Mouse (Mus musculus): ENCODE measurements around the gene Fanci.

Fanci gene

DNA sequence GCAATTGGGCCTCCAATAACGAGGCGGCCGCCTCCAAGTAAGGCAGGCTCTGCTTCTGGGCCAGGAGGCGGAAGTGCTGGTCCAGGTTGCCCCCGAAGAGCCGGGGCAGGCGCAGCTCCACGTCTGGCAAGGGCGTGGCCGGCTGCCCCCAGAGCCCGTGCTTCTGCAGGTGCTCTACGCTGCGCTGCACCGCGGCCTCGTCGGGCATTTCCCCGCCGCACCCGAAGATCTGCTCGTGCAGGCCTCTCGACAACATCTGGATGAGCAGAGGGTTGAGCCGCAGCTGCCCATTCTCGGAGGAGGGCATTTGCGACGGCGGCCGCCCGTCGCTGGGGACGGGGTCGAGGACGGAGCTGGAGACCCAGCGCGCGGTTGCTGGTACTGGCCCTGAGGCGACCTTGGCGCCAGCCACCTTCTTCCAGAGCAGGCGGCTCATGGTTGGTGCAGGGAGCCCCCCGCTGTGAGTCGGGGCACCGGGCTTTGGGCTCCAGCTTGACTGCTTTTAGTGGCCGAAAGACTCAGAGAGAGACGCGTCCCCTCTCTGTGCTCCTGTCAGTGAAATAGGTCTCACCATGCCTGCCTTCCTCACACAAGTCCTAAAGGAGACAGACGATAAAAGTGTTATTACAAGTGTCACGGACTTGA, 73.2 kb downstream of the Fanci start:
- peak; percentile 22 to 40 for DNase-seq (ENCODE audit: low spot score in 2 of 2)

DNA sequence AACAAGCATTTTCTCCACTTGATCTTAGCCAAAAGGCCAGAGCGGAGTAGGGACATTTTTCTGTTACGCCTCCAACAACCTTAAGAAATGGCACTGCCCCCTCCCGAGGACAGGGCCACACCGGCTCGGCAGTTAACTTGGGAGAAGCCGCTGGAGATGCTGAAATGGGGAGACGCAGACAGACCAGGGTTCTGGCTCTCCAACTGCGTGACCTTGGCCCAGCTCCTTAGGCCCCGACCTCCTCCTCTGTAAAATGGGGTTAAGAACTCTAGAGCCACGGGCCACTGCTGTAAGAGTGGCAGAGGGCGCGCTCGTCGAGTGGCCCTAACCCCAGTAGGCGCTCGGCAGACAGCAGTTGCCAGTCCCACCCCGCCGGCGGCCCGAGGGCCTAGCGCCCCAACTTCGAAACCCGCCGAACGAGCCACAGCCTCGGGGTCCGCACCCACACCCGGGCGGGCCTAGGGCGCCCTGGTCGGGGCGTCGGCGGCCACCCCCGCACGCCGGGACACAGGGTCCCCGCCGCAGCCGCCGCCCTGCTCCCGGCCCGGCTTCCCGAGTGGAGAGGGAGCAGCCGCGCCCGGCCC, 73.8 kb downstream of the Fanci start:
- DNase-seq (ENCODE audit: low spot score in 2 of 2) = peak; percentile 62 to 64

DNA sequence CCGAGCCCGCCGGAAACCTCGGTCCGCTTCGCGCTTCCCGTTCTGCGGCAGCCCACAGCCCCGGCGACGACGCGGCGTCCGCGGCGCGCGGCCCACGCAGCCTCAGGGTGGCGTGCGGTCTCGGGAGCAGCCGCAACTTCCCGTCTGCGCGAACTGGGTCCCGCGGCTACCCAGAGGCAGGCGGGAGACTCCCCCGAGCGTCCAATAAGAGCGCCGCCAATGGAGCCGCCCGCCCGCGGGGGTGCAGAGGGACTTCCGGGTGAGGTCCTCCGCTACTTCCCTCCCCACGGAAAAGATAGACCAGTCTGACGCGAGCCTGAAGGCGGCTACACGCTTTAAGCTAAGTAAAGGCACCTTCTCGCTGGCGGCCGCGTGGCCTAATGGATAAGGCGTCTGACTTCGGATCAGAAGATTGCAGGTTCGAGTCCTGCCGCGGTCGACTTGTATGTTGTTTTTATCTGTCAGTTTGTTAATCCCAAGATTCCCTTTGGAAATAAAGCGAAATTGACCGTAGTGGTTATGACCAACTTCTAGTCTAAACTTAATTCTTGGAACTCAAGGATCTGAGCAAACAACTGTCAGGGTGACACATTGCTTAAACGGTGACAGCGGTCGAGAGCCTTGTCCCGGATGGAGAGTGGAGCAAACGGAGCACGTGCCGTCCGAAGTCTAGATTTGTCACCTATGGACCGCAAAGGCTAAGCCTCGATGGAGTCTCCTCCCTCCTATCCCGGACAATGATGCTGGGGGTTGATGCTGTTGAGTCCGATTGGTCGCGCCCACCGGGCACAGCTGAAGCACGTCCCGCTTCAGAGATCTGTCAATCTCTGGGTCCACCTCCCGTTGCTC, 74.5 kb downstream of the Fanci start, which contains the start of gene Polg:
Gene Polg (minus strand): TSS at position 310 of the 849 bp plus-strand sequence.
- peak; percentile 97 to 98 for DNase-seq (ENCODE audit: low spot score in 2 of 2)

DNA sequence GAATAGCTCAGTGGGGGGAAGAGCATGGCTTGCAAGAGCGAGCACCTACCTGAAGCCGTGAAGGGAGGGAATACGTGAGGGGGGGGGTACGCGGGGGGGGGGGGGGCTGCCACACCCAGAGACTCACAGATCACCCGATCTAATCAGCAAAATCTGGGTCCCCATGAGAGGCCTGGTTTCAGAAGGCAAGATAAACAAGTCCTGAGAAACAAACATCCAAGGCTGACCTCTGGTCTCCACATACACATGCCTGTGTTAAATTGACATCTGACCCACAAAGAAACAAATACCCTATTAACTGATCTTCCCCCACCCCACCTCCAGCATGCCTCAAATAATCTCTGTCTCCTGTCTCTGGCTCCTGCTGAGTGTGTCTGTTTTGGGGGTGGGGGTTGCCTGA, 76.2 kb downstream of the Fanci start:
- DNase-seq (ENCODE audit: low spot score in 2 of 2) = no peak

DNA sequence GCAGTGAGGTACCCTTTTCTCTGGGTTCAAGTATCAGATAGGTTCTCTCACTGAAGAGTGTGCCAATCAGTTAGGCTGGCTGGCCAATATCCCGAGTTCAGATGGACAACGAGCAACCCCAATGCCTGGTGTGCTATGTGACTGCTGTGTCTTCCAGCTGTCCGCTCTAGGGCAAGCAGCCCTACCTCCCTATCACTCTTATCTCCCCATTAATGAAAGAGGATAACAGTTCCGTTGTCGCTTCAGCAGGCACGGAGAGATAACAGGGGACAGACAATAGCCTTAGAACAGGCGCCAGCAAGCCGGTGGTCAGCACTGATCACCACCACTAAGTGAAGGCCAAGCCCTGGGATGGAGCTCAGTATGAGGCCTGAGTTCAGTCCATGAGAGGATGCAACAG, 77.3 kb downstream of the Fanci start:
- DNase-seq (ENCODE audit: low spot score in 2 of 2) = no peak

DNA sequence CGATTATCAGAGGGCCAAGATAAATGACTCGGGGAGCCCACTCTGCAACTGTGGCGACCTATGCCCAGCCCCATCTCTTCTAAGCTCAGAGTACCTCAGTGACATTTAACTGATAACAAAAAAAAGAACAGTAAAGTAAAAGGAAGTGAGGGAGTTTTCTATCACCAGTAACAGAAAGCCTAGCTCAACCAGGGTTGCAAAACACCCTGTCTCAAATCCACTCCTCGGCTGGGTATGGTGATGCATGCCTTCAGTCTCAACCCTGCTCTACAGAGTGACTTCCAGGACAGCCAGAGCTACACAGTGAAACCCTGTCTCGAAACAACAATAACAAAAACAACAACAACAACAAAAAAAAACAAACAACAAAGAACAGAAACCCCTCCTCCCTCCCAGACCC, 78.0 kb downstream of the Fanci start:
- no peak for DNase-seq (ENCODE audit: low spot score in 2 of 2)

DNA sequence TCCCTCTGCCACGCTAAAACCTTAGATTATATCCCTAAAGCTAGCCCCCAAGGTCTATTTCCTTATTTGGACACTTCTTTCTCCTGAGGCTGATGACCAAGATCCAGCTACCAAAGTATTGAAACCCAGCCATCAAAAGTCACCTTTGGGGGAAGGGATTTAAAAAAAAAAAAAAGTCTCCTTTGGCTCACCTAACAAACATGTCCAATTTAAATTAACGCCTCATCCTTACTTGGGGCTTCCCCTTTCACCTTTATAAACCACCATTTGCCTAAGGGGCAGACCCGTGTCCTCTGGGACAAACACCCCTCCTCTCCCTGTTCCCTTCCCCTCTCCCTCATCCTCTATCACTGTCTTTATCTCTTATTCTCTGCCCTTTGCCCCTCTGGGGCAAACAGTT, 79.0 kb downstream of the Fanci start:
- no peak for DNase-seq (ENCODE audit: low spot score in 2 of 2)

DNA sequence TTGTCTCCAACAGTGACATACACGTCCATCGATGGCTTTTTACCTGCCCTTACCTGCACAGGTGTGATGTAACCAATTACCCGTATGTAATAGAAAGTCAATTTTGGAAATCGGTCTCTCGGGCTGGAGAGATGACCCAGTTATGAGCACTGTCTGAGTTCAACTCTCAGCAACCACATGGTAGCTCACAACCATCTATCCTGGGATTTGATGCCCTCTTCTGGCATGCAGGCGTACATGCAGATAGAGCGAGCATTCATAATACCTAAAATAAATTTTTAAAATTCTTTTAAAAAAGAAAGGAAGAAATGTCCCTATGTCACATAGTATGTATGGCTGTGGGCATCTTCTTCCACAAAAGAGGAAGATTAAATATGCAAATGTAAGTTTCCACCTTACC, 79.7 kb downstream of the Fanci start:
- no peak for DNase-seq (ENCODE audit: low spot score in 2 of 2)

DNA sequence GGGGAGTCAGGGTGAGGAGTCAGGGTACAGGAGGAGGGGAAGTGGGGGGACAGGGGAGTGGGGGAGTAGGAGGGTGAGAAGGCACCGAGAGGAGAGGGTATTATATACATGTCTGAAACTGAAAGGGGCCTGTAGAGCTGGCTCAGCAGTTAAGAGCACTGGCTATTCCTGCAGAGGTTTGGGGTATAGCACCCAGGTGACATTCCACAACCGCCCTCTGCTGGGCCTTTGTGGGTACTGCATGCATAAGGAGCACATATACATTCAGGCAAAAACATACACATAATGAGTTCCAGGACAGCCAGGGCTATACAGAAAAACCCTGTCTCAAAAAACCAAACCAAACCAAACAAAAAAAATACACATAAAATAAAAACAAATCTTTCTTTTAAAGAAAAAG, 81.1 kb downstream of the Fanci start:
- DNase-seq (ENCODE audit: low spot score in 2 of 2) = peak in 1 of 2 experiments; percentile 20

DNA sequence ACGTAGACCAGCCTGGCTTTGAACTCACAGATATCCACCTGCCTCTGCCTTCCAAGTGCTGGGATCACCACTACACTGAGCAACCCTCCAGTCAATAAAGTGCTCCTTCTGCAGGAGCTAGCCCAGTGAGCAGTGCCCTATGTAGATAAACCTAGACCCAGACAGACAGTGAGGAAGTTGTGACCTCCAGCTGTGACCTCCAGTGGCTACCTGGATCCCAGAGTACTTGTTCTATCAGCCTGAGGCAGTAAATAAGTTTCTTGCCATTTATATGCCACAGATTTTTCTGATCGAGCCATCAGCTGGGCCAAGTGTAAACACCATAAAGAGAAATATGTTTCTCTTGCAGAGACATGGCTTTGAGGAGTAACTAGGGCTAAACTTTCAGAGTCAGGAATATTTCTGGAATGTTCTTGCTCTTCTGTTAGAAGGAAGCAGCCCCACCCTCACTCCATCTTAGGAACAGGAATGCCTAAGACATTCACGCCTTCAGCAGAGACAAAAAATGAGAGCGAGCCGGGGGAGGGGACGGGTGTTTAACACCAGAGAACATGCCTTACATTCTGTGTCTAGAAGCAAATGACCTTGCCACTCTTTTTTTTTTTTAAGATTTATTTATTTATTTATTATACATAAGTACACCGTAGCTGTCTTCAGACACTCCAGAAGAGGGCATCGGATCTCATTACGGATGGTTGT, 81.9 kb downstream of the Fanci start:
- no peak for DNase-seq (ENCODE audit: low spot score in 2 of 2)

DNA sequence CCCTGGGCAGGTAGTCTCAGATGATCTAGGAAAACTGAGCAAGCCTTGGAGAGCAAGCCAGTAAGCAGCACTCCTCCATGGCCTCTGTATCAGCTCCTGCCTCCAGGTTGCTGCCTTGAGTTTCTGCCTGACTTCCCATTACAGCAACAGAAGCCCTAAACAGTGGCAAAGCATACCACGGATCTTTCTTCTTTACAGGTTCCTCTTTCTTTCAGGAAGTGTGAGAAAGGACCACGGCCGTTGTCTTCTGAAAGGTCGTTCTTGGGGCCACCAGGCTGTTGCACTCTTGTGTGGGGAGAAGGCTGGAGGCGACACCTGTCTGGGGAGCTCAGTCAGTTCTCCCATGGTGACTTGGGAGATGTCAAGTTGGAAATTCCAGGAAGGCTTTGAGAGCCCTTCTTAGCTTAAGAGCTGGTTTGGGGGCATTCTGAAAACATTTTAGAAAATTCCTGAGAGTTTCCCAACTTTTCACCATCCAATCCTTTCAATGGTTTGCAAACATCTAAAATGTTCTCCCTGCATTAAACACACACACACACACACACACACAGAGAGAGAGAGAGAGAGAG, 83.2 kb downstream of the Fanci start:
- DNase-seq (ENCODE audit: low spot score in 2 of 2) = no peak

DNA sequence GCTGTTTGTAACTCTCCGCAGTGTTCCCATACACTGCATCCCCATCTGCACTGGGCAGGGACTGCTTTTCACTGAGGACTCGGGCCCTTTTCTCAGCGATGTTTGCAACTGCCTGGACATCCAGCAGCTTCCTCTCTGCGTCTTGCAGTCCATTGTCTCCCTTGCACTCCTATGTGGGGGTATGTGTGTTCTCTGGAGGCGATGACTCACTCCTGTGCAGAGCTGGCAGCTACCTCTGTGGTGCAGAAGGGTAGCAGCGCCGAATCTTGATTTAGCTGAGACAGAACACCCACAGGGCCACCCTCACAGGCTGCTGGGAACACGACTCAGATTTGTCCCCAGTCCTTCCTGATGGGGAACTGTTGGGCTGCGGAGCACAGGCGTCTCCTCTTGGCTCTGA, 94.8 kb downstream of the Fanci start:
- no peak for DNase-seq (ENCODE audit: low spot score in 2 of 2)

DNA sequence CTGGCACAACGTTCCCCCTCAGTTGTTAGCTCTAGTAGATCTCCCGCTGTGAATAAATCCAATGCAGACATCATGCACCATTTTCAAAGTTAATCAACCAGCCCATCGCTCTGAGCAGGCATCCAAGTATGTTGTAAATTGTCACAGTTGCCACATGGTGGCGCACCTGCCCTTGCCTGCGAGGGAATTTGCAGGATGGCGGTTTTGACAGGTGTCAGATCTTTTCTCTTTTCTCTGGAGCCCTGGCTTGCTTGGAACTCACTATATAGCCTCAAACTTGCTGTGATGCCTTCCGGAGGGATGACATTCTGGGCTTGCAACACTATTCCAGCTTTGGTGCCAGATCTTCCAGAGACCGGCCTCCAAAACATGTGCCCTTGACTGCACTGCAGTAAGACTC, 102.2 kb downstream of the Fanci start:
- peak in 1 of 2 experiments; percentile 50 for DNase-seq (ENCODE audit: low spot score in 2 of 2)

DNA sequence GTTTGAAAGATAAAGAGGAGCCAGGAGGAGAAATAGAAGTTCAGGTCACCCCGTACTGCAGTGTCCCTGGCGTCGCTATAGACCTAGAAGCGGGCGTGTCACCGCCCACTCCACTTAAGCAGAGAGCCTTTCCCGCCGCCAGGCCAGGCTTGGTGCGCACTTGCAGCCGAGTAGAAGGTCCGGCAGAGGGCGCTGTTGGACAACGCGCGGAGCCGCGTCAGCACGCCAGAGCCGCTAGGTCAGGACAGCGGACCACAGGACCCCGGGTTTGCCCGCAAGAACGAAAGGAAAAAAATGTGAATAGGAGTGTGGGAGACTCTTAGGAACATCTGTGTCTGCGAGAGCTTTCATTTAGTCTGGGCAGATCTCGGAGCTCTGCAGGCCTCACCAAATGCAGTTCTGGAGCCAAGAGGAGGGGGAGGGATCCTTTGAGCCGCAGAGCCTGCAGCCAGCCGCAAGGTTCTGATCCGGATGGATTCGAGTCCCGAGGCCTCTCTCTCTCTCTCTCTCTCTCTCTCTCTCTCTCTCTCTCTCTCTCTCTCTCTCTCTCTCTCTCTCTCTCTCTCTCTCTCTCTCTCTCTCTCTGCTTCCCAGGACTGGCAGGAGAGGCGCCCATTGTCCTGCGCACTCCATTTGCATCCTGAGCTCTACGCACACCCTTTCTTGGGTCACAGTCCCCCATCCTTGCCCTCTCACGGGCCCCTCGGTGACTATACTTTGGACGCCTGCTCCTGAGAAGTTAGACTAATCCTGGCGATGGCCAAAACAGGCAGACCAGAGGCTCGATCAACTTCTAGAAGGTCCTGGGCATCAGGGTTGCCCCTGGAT, 104.5 kb downstream of the Fanci start:
- DNase-seq (ENCODE audit: low spot score in 2 of 2) = peak; percentile 52 to 86

DNA sequence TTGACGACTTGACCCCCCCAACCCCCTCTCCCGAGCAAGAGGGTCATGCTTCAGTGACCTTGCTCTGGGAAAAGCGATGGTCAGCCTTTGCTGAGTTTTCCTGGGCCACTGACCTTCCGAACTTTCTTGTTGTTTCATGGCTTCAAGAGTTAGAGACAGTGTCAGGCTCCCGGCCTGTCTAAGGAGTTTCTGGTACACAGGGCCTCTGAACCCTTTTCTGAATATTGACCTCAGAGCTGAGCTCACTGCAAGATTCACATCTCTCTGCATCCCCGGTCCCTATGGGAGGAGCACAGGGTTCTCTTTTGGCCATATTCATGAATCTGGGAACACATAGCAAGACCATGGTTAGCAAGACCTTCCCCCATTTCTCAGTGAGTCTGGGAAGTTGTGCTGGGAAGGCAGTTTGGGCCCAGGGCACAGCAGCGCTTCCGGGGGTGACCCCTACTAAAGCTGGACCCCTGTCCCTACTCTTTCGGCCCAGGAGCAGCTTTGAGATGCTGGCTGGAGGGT, 105.1 kb downstream of the Fanci start:
- DNase-seq (ENCODE audit: low spot score in 2 of 2) = no peak

DNA sequence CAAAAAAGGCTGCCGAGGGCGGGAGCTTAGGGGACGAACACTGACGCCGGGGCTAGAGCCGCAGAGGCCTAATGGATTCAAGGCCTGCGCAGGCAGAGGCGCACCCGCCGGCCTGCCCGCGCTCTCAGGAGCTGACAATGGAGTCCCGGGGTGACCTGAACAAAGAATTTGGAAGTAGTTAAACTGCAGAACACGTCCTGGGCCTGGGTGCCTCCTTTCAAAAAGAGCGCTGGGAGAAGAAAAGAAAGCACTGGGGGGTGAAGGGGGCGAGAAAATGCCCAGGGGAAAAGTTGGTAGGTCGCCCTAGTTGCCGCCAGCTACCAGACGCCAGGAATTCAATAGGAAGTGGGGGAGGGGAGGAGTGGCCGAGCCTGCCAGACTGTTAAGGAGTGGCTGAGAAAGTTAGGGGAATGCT, 106.0 kb downstream of the Fanci start:
- DNase-seq (ENCODE audit: low spot score in 2 of 2) = no peak

DNA sequence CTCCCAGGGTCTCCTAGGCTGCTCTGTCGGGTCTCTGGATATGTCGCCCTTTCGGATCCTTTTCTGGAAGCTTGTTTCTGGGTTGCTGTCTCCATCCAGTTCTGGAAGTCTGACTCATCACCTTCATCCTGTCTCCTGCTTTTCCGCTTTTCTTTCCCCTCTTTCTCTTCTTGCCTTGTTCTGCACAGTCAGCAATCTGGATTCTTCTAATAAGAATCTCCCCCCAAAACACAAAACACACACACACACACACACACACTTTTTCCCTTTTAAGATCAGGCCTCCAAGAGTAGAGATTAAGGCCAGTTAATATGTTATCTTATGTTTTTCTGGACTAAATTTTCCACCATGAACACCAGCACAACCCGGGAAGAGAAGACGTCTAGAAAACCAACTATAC, 106.6 kb downstream of the Fanci start:
- no peak for DNase-seq (ENCODE audit: low spot score in 2 of 2)

DNA sequence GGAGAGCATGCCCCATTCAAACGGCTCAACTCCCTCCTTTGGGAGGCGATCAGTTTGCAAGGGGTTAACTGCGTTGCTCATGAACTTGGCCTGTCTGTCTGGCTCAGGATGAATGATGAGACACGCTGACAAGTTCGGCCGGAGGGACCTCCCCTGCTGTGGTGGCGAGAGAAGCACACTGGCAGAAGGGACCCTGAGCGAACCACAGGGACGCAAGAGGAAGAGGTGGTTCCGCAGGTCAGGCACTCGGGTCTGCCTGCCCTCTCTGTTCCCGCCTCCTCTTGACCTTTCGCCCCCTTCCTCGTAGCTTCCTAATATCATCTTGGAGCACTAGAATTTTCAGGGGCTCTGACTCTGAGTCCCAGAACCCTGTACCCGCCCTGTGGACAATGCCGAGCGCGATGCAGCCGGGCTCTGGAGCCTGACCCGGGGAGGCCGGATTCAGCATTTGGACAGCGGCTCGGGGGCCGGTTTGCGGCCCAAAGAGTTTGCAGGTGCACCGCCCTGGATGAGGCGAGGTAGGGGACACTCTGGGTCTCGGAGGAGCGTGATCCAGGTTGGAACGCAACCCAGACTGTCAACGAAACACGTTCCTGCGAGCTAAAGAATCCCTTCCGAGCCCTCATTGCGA, 107.4 kb downstream of the Fanci start:
- peak in 1 of 2 experiments; percentile 22 for DNase-seq (ENCODE audit: low spot score in 2 of 2)

All from thymus, postnatal 10 days (tissue).